Mouse (Mus musculus): ENCODE measurements at regions not wholly inside any gene's neighbourhood (a gene's known extent, or its start where the extent isn't known, plus 50 kb on each side); places are given as distances from the start of the nearest gene placed in this dataset.

GRCm38 (mm10) chr12:15879907-15880430, 63.2 kb upstream of the Trib2 start:
- DNase-seq (ENCODE audit: low read depth), result no peak
- TF ChIP-seq POLR2A (IDR thresholded peaks at IDR 0.05; ENCODE audit: borderline replicate concordance, extremely low read depth, insufficient read depth, insufficient read length, poor library complexity, severe bottlenecking), result no peak
- no peak for TF ChIP-seq CTCF (IDR thresholded peaks at IDR 0.05; ENCODE audit: borderline replicate concordance, extremely low read depth, insufficient read depth, insufficient read length)

Data from brain, embryonic 14.5 days (tissue).